Mouse (Mus musculus) adrenal gland, postnatal 14 days (tissue): ENCODE measurements around the gene Maats1. TPM values are rescaled to one million over a fixed set of nuclear protein-coding genes. Genes with fewer than 3 reads are reported as not detected.
A peak's percentile ranks its signal among the peaks of the same experiment; 100 is the strongest.

Experiments used
- DNase-seq: peaks from one replicate; pipeline ENCODE4 v3.0.0; 2021; ENCODE audit warnings: mixed read lengths
- long read RNA-seq, 2 experiments: library from polyadenylated mRNA; stranded (forward); transcript quantifications; one replicate each; pipeline ENCODE4 v2.0.0; 2021
- total RNA-seq: library from RNA; stranded (reverse); gene quantifications from 2 replicates; pipeline ENCODE4 v1.2.3, GENCODE M21; 2021

Maats1 gene
- 0.48 and 0.53 TPM in 2 replicates for total RNA-seq
- long read RNA-seq, experiment 1, result 0 reads
- long read RNA-seq, experiment 2, result 0 reads

DNA sequence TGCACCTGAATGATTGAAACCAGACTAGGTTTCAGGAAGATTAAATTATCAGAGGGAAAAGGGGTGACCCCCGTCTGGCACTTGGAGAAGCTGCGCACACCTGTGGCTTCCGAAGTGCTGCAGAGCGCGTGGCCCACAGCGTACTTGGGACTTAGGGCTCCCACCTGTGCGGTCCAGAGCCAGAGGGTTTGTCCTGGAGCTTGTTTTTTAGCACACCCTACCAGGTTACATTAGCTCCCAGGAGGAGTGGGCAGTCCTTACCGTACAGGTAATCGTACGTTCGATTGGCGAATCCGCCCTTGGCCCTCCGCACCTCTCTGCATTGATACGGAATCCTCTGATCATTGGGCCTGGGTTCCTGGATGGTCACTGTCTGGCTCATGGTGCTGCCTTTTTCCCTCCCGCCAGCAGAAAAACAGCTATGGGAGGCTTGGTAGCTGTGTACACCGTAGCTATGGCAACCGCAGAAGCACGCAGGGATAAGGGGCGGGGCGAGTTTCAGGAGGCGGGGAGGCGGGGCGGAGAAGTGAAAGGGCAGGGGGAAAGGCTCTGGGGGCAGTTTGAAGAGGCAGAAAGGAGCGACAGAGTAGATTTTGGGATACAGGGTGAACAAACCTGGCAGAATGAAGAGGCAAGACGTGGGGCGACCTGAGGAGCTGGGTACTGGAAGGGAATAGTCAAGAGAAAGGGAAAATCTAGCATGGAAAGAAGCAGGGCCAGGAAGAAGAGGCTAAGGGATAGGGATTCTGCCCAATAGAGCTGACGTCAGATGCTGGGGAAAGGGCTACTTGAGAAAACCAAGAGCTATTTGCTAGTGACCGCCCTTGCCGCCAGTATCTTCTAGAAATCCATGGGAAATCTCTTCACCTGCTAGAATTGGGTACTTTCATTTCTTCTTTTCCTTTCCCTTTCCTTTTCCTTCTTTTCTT, at the start of gene Maats1:
Gene Maats1 (minus strand): TSS at position 748 of the 929 bp plus-strand sequence.
- peak; percentile 91 for DNase-seq

DNA sequence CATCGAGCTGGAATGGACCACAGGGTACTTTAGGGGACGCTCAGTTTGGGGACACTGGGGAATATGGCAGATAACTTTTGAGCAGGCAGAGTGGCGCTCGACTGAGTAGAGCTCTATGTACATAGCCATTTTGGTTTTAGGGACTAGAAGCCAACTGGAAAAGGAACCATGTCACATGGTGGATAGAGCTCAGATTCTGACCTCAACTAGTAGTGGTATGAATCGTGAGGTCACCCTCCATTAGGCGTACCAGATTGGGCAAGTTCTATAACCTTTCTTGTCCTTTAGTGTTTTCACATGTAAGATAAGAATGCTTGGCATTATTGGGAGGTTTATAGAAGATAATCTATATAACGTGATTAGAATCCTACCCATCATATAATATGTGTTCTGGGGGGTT, 48.4 kb upstream of the Maats1 start:
- DNase-seq, result no peak

DNA sequence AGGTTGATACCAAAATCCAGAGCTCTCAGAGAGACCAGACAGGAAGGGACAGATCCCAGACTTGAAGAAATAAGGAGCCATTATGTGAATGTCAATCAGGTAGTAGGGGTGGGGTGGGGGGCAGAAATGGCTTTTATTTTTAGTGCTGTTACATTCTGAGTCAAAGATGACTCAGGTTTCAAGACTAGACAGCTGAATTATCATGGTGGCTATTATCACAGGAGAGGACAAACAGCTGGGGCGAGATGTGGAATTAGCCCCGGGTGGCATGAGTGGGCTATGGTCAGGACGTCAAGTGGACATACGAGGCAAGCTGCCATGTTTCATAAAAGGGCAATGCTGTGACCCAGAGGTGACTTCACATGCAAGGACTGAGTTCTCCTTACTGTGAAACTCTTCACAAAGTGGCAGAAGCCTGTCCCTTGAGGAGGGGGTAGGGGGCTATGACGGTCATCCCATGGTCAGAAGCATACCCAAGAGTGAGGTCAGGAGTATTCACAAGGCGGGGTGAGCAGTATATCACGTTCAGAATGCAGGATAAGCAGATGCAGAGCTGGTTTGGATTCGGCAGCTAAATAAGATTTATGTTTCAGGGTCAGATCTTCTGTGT, 47.4 kb upstream of the Maats1 start:
- DNase-seq, result no peak

DNA sequence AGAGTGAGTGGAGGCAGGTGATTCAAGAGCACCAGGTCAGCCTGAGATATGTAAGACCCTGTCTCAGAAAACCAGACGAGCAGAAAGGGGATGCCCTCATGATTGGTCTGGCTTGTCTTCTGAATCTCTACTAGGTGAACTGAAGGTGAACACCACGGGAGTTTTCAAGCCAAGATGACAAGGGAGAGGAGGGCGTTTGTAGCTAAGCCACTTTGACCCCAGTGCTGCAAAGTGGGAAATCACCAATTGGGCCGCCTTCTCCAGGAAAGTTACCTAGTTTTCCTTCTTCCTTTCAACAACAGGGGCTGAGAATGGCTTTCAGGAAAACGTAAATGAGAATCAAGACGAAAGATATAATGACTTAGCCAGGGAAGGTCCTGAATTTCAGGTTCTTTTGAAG, 46.8 kb upstream of the Maats1 start:
- no peak for DNase-seq

DNA sequence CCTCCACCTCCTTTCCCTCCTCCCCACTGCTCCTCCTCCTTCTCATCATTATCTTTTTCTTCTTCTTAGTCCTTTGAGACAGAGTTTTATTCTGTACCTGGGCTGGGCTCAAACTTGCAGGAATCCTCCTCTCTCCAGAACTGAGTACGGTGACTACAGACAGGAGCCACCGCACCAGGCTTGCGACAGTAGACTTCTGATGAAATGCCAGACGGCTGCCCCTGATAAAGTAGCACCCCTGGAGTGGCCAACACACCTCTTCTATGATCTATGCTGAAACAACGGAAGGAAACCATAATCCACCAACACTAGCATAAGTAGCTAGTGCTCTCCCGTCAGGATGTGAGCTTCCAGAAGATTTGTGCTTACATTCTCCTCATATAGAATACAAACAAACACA, 45.4 kb upstream of the Maats1 start:
- no peak for DNase-seq

DNA sequence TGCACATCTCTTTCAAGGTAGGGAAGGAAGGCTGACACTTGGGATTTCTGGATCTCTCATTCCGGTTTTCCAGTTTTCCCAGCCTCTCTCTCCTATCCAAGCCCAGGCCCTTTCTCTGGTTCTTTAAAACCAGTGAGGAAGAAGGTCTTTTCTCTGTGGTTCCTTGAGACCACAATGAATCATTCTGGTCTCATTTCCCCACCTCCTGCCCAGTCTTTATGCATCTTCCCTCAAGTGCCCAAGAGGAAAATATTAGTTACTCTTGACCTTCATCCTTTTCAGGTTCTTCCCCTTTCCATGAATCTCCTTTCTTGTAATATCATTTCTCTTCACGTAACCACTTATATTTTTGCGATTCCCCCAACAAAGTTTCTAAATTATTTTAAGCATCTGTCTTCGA, 43.8 kb upstream of the Maats1 start:
- no peak for DNase-seq

DNA sequence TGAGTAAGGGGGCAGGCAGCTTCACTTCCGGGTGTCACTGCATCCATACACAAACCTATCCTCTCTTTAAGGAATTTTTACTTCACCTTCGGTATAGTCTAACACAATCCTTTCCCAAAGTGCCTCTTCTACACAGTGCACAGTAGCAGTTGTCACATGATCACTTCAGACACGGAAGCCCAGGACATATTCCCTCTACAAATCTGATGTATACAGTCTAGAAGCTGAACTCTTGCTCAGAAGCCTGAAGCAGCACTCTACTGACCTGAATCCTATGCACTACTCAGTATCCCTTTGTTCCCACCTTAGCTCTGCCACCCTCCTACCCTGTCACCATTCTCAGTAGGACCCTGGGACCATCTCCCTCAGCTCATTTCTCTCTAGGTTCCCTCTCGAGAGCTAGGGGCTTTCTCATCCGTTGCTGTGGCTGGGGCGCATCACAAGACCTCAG, 43.3 kb upstream of the Maats1 start:
- no peak for DNase-seq

DNA sequence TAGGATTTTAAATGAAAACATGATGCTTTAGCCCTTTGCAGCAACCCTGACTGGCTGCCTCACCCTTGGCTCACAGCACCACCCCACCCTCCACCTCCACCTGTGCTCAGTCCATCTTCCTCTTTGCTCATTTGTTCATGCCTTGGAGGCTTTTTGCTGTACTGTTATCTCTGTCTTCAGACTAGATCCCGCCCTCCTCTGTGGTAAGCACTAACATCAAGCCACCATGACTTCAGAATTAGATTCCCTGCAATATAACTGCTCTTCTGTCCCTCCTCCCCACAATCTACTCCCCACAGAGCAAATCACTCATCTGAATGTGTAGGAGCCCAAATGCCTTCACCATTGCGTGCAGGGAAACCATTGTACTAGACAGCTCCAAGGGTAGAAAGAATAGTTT, 41.7 kb upstream of the Maats1 start:
- no peak for DNase-seq

DNA sequence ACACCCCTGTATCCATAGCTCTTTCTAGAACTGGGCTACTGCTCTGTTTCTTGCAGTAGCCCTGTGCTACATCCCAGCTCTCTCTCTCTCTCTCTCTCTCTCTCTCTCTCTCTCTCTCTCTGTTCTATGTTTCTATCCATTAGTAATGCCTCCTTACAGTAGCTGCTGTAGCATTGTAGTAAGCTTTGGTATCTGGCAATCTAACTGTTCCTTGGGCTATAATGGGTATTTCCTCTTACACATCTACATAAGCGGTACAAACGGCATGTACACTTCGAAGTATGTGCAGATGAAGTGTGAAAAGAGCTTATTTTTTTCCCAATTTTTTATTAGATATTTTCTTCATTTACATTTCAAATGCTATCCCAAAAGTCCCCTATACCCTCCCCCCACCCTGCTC, 38.0 kb upstream of the Maats1 start:
- no peak for DNase-seq

DNA sequence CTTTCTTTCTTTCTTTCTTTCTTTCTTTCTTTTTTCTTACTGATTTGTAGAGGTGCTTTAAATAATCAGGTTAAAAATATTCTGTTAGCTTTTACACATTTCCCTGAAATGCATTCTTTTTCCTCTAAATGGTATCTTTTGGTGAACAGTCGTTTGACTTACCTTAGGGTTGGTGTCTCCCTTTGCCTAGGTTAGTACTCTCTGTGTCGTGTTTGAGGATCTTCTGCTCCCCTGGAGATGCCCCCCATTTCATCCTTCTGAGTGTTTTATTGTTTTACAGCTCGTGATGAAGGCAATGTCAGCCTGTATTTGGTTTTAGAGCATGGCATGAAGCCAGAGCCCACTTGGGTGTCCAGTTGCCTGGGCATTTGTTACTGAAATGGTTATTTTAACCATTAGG, 37.5 kb upstream of the Maats1 start:
- no peak for DNase-seq

DNA sequence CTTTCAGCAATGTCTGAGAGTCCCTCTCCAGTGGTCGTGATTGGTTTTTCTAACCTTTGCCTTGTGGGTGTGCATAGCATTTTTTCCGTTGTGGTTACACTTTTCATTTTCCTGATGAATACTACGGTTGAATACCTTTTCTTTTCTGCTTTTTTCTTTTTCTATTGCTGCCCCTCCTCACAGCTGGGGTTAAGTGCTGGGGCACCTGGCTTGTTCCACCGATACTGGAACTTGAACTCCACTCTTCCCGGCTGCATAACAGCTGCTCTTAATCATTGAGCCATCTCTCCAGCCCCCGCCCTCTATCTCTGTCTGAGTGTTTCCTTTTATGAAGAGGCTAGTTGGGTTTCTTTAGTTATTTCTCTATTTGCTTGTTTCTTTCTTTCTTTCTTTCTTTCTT, 37.1 kb upstream of the Maats1 start:
- no peak for DNase-seq

DNA sequence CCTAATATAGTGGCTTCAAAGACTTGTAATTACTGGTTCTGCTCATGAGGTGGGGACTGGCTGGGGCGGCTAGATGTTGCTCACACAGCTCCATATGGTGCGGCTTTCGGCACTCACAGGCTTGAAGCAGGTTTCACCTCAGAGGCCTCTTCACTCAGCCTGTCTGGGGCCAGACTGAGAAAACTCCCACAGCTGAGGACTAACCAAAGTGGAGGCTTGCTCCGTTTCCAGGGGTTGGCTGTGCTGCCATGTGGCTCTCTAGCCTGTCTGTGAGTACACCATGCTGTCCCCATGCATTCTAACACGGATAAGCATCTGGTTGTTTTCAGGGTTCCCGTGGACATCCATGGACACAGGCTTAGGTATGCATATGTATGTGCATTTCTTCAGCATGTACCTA, 36.6 kb upstream of the Maats1 start:
- DNase-seq, result no peak

DNA sequence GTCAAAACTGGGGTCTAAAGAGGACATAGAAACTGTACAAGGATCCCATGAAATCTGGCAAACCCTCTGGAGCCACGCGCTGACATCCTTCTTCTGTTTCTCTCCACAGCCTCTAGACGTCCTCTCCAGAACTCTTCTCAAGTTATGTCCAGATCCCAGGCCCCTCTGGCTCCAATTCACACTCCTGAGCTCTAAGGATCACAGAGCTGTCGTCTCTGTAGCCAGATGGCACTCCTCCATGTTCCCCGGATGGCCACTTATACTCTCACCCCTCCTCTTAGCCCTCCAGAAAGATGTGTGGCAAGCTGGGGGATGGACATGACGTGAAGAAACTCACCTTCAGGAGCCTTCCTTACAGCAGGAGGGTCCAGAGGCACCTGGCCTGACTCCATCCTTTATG, 35.6 kb upstream of the Maats1 start:
- DNase-seq, result no peak

DNA sequence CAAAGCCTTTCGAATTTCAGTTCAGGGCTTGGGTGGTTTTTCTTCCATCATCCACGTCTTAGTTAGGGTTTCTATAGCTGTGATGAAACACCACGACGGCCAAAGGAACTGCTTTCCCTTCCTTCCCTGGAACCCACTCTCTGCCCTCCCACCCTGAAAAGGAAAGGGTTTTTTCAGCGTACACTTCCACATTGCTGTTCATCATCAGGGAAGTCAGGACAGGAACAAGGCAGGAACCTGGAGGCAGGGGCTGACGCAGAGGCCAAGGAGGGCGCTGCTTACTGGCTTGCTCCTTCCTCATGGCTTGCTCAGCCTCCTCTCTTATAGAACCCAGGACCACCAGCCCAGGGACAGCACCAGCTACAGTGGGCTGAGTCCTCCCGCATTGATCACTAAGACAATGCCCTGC, 34.9 kb upstream of the Maats1 start:
- peak; percentile 38 for DNase-seq

DNA sequence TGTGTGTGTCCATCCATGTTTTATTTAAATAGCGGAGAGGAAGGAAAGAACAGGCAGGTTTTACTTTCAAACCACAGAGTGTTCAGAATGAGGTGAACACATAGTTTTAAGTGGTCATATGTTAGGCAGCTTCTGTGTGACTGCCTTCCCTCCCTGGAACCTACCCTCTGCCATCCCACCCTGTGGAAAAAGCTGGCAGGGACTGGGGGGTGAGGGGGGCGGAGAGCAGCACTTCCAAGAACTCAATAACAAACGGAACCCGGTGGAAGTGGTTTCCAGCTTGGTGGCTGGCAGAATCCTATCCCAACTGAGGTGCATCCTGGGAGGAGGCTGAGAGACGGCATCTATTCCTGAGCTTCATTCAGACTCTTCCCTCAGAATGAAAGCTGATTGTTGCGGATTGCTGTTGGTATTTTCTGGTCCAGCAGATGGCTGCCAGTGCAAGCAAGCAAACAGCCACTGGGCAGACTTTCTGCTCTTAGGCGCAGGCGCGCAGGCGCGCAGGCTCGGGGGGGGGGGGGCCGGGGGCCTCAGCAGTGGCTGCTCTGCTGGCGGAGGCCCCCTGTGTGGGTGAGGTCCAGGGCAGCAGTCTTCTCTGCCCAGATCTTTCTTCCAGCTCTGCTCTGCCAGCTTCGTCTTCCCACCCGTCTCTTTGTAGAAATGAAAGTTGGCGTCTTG, 34.4 kb upstream of the Maats1 start:
- peak; percentile 79 for DNase-seq

DNA sequence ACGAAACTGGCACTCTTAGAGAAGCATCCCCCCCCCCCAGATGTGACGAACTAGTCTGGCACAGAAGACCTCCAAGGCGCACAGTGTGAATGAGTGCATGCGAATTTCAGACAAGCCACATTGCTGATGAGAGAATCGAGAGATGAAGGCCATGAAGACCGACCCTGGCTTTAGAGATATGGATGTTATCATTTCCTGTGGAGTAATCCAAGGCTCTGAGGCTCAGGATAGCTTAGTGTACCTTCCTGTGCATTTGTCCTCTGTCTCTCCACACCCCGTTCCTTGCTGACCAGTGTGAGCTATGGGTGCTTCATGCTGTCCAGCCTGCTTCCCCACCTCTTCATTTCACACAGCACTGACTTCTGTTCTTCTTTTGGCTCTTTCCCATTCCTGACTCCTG, 33.2 kb upstream of the Maats1 start:
- DNase-seq, result no peak

DNA sequence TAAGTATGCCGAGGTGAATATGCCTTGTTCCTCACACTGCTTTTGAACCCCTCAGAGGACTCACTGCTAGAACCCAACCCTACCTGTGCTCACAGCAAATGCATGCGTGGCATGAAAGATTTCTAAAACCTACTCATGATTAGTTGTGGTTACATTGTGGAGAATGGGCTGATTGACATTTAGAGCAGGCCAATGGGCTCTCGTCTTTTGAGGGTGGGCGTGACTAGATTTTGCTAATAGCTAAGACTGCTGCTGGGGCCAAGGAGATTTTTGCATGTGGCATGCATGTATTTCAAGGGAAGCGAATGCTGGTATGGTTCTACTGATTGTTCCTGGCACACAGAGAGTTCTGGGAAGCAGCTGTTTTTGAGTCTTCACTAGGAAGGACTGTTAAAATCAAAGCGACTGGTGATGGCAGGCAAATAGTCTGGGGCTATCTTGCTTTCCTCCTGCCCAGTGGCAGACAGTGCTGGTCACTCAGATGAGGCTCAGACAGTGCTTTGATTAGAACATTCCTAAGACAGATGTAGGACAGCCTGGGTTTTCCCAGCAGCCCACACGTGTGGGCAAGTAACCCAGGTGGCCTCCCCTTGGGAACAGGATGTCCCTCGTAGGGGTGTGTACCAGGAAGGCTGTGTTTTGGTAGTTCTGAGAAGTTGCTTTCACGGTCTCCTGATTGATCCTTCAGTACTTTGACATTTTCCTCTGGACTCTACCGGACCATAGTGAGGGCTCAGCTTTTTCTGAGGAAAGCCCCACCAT, 32.6 kb upstream of the Maats1 start:
- DNase-seq, result no peak

DNA sequence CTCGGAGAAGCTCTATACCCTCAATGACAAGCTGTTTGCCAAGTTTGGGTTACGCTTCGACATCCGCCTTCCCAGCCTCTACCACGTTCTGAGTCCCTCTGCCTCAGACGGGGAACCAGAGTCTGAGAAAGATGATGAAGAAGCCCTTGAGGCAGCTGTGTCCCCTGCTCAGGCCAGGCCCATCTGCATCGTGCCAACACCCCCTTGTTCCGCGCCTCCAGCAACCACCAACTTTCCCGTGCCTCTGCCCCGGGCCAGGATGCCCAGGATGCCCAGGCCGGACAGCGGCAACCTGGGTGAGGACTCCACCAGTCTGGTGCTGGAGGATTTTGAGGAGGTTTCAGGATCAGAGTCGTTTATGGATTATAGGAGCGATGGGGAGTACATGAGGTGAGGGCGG, 32.0 kb upstream of the Maats1 start:
- DNase-seq, result no peak

DNA sequence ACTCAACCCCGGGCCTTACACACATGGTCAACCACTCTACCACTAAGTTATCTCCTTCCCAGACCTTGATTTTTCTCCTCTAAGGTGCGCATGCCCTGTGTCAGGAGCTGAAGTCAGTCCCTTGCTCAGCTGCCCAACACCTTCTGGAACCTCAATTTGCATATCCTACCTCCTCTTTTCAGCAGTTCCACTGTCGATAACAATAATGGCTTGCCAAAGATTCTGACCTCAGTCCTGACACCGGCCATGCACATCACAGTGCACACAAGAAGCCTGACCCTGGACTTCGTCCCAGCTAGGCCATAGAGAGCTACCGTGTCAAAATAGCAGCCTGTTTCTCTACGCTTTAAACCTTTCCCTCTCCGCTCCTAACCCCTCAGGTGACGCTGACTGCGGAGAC, 31.5 kb upstream of the Maats1 start:
- DNase-seq, result no peak

DNA sequence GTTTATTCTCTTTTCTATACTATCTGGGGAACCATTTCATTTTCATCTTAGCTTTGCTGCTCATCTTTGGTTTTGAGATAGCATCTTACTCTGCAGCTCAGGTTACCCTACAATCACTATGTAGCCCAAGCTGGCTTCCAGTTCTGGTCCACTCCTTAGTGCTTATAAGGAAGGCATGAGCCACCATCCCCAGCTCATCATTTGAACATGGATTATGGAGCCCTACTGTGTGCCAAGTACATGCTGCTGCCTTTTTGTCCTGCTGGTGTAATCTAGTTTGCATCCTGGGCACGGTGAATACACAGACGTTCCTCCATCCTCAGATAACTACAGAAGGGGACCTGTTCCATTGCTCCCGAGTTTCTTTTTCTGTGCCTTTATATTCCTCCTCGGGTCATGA, 30.9 kb upstream of the Maats1 start:
- DNase-seq, result no peak

DNA sequence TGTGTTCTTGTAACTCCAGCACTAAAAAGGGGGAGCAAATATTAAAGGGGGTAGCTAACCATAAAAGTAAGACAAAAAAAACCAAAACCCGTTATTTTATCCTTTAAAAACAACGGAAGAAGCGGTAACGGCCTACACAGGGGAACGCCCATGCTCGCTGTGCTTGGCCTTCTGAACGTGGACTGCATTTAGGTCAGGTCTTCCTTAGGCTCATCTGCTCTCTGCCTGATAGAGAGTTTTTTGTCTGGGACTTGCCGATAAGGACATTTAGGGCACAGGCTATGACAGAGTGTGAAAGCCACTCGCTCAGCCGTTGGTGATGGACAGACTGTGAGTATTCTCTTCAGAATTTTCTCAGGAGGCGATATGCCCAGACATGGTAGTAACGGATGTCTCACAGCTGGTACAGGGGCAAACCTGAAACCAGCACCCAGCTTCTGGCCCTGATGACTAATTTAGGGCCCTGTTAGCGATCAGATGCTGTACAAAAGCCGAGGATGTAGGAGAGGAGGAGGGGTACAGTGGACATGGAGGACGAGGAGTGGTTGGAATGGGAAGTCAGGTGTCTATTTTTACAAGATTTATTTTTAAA, 29.9 kb upstream of the Maats1 start:
- no peak for DNase-seq
